Mouse (Mus musculus) hindbrain, embryonic 12.5 days (tissue): Measurements from ENCODE around the gene Usp20. TPM values are rescaled to one million over a fixed set of nuclear protein-coding genes. Genes with fewer than 3 reads are reported as not detected.

ENCODE experiments used
- ATAC-seq: fragments of 200-750 bp; cut with Nextera tagmentation; 2 replicates; pipeline ENCODE4 v1.8.0; 2017; ENCODE audit warnings: moderate TSS enrichment; ENCODE audit not compliant: low FRiP score
- H3K27ac ChIP-seq: fragments of 300-500 bp; sonication (generic); 2 replicates; pipeline ENCODE4 v1.5.1; 2016; ENCODE audit warnings: mild to moderate bottlenecking
- H3K27me3 ChIP-seq: fragments of 300-500 bp; sonication (generic); 2 replicates; pipeline ENCODE4 v1.6.1; 2016; ENCODE audit warnings: mild to moderate bottlenecking
- H3K36me3 ChIP-seq: fragments of 300-500 bp; sonication (generic); 2 replicates; pipeline ENCODE4 v1.6.1; 2016; ENCODE audit warnings: mild to moderate bottlenecking
- H3K4me1 ChIP-seq: fragments of 300-500 bp; sonication (generic); 2 replicates; pipeline ENCODE4 v1.6.1; 2016
- H3K4me2 ChIP-seq: fragments of 300-500 bp; sonication (generic); replicated peaks from 2 replicates; pipeline ENCODE4 v1.6.1; 2016; ENCODE audit warnings: mild to moderate bottlenecking
- H3K4me3 ChIP-seq: fragments of 300-500 bp; sonication (generic); 2 replicates; pipeline ENCODE4 v1.5.1; 2016; ENCODE audit warnings: mild to moderate bottlenecking
- H3K9ac ChIP-seq: fragments of 300-500 bp; sonication (generic); 2 replicates; pipeline ENCODE4 v1.6.1; 2016; ENCODE audit warnings: mild to moderate bottlenecking, moderate library complexity
- H3K9me3 ChIP-seq: fragments of 300-500 bp; sonication (generic); replicated peaks from 2 replicates; pipeline ENCODE4 v1.6.1; 2016; ENCODE audit warnings: mild to moderate bottlenecking
- WGBS: fragments of 180-500 bp; shearing (Covaris S2); methylation state at CpG from one replicate; pipeline ENCODE4 v1.1.7; 2016; 5-methylcytosine and 5-hydroxymethylcytosine counted together
- polyA plus RNA-seq: library from polyadenylated mRNA; unstranded; fragments of >200 nt; fragmentation: Nextera tagmentation; extraction: Ambion mirVana; gene quantifications from 2 replicates; pipeline ENCODE4 v1.2.1, GENCODE M21; 2016

Gene Usp20
- polyA plus RNA-seq, 1 experiment from 2014 or later = 37.9 TPM

- Histone ChIP-seq H3K4me3 (no peak overlapping the region), H3K27ac (peak overlapping the region; percentile 88), H3K4me2 (0 out of 2 replicates have a peak overlapping the region, but pooled peaks have one; percentile 9), H3K27me3 (no peaks in the 10 kb centered on the region), H3K36me3 (peaks cover 12% of the 10 kb centered on the region), H3K9me3 (0 out of 2 replicates have a peak, but pooled peaks cover 3% of the 10 kb centered on the region), H3K4me1 (peaks cover 22% of the 10 kb centered on the region), H3K9ac (peak overlapping the region; percentile 20; the same call in 1 of the 2 replicates)
- WGBS = 5% methylated on average over 13 of the region's 13 CpGs
- peak; percentile 78 for ATAC-seq
Observed at GRCm38 (mm10) chr2:31068246-31069113, 86.4 kb downstream of the Usp20 start.

GRCm38 (mm10) chr2:31069114-31069445 lies 87.0 kb downstream of the Usp20 start:
- H3K27ac ChIP-seq = peak overlapping the region; percentile 88
- H3K9me3 ChIP-seq = 0 out of 2 replicates have a peak, but pooled peaks cover 3% of the 10 kb centered on the region
- no peak for ATAC-seq

GRCm38 (mm10) chr2:31069506-31069905 lies 87.4 kb downstream of the Usp20 start:
- Histone ChIP-seq H3K27ac (peak overlapping the region; percentile 88; the same call in 1 of the 2 replicates), H3K36me3 (peaks cover 10% of the 10 kb centered on the region), H3K4me1 (peaks cover 22% of the 10 kb centered on the region), H3K27me3 (no peaks in the 10 kb centered on the region), H3K4me2 (no peak overlapping the region), H3K4me3 (no peak overlapping the region), H3K9ac (no peak overlapping the region), H3K9me3 (0 out of 2 replicates have a peak, but pooled peaks cover 3% of the 10 kb centered on the region)
- ATAC-seq = no peak
- WGBS = 82% methylated on average over 7 of the region's 7 CpGs

More at GRCm38 (mm10) chr2:31069114-31069445, 87.0 kb downstream of the Usp20 start:
- Histone ChIP-seq H3K4me3 (no peak overlapping the region), H3K4me2 (no peak overlapping the region), H3K36me3 (peaks cover 10% of the 10 kb centered on the region), H3K4me1 (peaks cover 22% of the 10 kb centered on the region), H3K27me3 (no peaks in the 10 kb centered on the region), H3K9ac (no peak overlapping the region; the same call in 1 of the 2 replicates)
- 61% methylated on average over 4 of the region's 4 CpGs for WGBS

Other genes starting within 250 kb of the Usp20 start
- 1.9 and 2.2 TPM in 2 replicates for gene 1700001O22Rik, start 178.6 kb upstream of the Usp20 start, polyA plus RNA-seq
- gene Ntmt1, start 174.5 kb upstream of the Usp20 start, polyA plus RNA-seq = 97.2 and 102 TPM in 2 replicates
- gene Asb6, start 151.9 kb upstream of the Usp20 start, polyA plus RNA-seq = 38.9 and 40.6 TPM in 2 replicates
- 38.8 and 38.9 TPM in 2 replicates for gene Prrx2, start 147.3 kb upstream of the Usp20 start, polyA plus RNA-seq
- 4.7 and 7.1 TPM in 2 replicates for gene Ptges, start 52.4 kb upstream of the Usp20 start, polyA plus RNA-seq
- gene Tor1b, start 29.3 kb upstream of the Usp20 start, polyA plus RNA-seq = 22.9 and 23.2 TPM in 2 replicates
- gene Tor1a, start 14.3 kb upstream of the Usp20 start, polyA plus RNA-seq = 77.1 and 77.7 TPM in 2 replicates
- gene BC005624, start 78 bp upstream of the Usp20 start, polyA plus RNA-seq = 75.2 and 75.4 TPM in 2 replicates
- gene Fnbp1, start 159.7 kb downstream of the Usp20 start, polyA plus RNA-seq = 18.7 and 19.9 TPM in 2 replicates
- 43.1 and 46.6 TPM in 2 replicates for gene Gpr107, start 170.0 kb downstream of the Usp20 start, polyA plus RNA-seq